Mouse (Mus musculus) kidney, adult 2 months (tissue): ENCODE results near the gene Hk2.

Experiments
- CTCF ChIP-seq: fragments of 200-500 bp; conservative IDR thresholded peaks from 2 replicates; pipeline ENCODE4 v1.5.1; 2011; ENCODE audit warnings: low read depth, mild to moderate bottlenecking, control low read depth, low read length, moderate library complexity, mixed read lengths; ENCODE audit not compliant: insufficient read depth, insufficient read length
- POLR2A ChIP-seq: fragments of 200-500 bp; IDR thresholded peaks from one replicate; pipeline ENCODE4 v1.6.1; 2011; ENCODE audit warnings: low read depth, low read length, control low read depth

DNA sequence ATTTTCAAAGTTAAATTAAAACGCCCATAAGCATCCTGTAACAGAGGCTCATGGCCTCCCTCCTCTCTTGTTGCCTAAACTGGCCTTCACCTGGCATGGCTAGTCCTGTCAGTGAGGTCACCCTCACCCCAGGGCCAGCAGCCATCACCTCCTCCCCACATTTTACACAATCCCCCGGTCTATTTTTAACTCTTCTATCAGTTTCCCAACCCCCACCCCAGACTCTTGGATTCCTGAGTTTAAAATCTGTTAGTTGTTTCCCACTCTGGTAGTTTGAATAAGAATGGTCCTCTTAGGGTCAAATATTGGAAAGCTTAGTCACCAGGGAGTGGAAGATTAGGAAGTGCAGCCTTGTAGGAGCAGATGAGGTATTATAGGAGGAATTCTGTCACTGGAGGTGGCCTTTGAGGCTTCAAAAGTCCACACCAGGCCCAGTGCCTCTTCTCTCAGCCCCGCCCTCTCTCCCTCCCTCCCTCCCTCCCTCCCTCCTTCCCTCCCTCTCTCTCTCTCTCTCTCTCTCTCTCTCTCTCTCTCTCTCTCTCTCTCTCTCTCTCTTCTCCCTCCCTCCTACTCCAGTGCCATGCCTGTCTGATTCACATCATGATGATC lies 13.4 kb downstream of the Hk2 start:
- no peak for TF ChIP-seq POLR2A
- no peak for TF ChIP-seq CTCF
